Mouse (Mus musculus) lung, postnatal 14 days (tissue): ENCODE results near the gene Mcm10.

Experiments used
- DNase-seq: peaks from one replicate; pipeline ENCODE4 v3.0.0; 2021

The Mcm10 gene

DNA sequence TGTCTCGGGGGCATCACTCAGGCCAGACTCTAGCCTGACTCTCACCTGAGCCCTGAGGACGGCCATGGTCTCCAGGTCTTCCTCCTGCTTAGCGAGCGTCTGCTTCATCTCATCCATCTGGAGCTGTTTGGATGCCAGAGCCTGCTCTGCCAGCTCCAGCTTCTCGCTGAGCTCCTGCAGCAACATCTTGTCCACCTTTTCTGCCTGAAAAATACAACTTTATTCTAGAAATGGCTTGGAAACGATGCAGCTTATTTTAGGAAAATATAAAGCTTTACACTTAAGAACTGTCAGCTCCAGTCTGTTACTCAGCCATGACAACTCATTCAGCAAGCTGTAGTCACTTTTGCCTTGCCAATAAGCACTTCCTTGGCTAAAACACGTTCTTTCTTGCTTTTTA, 18.6 kb upstream of the Mcm10 start:
- DNase-seq: no peak

DNA sequence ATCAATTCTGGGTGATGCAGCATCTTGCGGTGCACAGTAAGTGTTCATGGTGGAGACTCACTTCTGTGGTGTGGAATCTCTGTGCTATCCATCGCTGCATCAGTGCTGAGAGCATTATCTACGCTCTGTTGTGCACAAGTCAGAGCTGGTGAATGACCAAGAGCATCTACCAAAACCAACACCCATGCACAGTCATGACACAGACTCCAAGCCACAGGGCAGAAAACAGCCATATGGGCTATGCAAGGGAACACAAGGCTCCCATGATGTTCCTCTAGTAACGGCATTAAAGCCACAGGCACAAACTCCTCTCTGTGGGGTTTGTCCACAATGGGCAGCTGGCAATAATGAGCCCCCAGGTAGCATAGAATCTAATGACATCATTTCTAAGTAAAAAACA, 17.2 kb upstream of the Mcm10 start:
- no peak for DNase-seq

DNA sequence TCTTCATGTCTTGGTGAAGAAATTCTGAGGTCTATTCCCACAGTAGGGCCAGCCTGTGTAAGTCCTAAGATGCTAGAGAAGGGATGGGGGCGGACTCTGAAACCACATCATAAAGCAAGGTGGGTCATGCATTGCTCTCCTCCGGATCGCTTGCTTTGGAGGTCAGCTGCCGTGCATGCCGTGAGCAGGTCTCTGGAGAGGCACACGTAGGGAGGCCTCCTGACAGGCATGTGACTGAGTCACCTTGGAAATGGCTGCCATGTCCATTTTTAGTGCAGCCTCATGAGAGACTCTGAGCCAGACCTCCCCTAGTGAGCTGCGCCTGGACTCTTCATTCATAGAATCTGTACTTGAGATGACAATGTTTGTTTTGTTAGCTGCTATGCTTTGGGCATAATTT, 15.5 kb upstream of the Mcm10 start:
- DNase-seq: no peak

DNA sequence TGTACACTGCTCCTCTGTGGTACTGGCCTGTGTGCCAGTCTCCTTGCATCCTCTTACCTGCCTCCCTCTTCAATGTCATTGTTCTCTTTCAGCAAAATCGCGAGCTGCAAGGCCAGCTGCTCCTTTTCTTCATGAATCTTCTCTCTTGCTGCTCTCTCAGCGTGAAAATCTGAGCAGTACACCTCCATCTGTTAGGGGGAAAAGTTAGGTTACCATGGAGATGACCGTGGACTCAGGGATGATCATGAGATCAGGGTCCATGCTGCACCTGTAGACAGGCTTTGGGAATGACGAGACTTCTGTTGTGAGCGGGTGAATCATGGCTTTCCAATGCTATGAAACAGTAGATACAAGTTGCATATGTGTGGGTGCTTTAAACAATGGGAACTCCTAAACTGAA, 14.5 kb upstream of the Mcm10 start:
- no peak for DNase-seq

DNA sequence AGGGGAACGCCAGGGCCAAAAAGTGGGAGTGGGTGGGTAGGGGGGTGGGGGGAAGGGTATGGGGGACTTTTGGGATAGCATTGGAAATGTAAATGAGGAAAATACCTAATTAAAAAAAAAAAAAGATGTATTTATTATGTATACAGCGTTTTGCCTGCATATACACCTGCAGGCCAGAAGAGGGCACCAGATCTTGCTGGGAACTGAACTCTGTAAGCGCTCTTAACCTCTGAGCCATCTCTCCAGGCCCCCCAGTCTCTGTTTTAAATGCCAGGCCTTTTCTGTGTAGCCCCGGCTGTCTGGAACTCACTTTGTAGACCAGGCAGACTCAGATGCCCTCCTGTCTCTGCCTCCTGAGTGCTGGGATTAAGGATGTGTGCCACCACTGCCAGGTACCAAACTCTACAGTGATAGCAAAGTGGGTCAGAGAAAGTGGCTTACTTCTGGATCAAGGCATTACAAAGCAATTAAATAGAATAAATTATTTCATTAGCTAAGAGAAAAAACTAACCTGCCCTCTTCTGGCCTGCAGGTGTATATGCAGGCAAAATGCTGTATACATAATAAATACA, 12.7 kb upstream of the Mcm10 start:
- DNase-seq: no peak

DNA sequence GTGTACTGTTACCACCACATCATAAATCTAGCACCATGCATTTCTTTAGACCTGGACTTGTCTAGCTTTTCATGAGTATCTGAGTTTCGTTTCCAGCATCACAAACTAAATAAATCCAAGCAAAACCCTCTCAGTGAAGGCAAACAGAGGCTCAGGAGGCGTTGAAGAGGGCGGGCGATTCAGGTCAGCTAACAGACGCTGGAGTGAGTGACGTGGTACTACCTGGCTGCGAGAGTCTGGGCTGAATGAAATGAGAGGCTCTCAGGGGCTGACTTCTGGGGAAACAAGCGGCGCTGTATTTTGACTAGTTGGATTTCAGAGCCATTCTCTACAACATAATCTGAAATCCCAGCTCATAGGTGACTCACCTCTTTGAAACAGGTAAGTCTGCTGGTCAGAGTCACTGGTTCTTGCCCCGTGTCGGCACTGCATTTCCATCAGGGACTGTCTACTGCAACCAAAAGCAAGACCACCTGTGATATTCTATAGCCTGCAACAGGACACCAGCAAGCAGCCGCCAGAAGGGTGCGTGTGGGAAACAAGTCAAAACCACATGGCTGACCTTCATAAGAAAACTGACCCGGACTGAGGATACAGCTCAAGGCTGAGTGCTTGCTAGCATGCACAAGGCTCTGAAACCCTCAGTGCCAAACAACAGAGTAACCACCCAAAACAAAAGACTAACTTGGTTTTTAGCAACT, 11.3 kb upstream of the Mcm10 start:
- no peak for DNase-seq

DNA sequence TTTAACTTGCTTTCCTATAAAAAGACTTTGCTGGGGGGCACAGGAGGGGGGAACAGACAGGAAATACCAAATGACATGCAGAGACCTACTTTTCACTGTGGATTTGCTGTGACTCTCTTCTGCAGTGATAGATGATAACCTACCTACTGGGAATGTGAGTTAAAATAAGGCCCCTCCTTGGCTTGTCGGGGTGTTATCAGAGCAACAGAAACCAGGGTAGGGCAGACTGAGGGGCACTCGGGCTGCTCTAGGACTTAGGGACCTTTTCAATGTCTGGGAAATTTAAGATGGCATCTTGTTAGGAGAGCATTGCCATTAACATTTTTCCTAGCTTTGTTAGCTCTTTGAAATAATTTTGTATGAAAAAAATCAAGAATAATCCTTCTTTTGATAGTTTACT, 10.7 kb upstream of the Mcm10 start:
- no peak for DNase-seq

DNA sequence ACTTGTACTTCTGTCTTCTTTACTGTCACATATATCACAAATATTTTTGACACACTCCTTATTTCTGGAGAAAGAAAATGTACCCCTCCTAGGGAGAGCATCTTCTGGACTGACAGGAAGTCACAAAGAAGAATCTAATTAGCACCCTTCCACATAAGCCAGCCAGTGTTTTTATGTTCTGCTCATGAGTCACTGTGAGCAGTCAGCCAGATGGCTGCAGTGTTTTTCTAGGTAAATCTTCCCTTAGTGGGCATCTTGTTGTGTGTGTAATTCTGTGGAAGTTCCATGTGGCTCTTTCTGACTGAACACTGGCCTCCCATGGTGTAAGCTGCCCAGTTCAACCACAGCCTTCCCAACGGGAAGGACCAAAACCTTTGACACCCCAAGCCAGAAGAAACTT, 7.1 kb upstream of the Mcm10 start:
- no peak for DNase-seq

DNA sequence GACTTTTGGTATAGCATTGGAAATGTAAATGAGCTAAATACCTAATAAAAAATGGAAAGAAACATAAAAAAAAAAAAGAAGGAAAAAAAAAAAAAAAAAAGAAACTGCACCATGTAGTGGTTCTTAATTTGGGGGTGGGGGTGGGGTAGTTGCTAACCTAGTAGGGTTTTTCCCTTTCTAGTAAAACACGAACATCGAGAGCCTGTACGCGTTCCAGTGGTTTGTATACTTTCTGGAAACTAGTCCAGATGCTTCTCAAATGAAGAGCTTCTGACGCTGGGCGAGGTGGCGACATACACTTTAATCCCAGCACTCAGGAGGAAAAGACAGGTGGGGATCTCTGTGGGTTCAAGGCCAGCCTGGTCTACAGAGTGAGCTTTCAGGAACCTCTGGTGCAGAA, 4.3 kb upstream of the Mcm10 start:
- no peak for DNase-seq

DNA sequence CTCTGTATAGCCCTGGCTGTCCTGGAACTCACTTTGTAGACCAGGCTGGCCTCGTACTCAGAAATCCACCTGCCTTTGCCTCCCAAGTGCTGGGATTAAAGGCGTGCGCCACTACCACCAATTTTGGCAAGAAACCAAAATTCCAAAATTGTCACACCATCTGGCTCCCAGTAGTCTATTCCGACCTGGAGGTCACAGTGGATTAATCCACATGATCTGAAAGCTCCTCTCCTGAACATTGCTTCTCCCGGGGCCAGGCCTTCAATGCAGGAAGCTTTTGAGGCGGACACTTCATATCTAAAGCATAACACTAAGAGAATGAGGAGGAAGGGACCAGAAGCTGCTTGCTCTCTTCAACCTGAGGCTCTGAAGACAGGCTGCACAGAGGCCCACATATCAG, 2.9 kb upstream of the Mcm10 start:
- DNase-seq: no peak

DNA sequence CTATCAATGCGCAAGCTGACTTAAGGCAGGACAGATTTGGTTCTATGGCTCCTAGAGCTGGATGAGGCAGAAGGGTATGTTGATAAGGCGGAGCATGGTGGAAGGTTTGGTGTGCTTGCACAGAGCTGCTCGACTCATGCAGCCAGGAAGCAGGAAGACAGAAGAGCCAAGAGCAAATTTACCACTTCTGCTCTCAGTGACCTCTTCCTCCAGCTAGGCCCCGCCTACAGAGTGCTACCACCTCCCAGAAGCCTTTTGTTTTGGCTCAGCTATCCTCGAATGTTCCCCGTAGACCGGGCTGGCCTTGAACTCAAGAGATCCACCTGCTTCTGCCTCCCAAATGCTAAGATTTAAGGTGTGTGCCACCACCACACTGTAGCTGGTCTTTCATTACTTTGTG, 2.0 kb upstream of the Mcm10 start:
- no peak for DNase-seq

DNA sequence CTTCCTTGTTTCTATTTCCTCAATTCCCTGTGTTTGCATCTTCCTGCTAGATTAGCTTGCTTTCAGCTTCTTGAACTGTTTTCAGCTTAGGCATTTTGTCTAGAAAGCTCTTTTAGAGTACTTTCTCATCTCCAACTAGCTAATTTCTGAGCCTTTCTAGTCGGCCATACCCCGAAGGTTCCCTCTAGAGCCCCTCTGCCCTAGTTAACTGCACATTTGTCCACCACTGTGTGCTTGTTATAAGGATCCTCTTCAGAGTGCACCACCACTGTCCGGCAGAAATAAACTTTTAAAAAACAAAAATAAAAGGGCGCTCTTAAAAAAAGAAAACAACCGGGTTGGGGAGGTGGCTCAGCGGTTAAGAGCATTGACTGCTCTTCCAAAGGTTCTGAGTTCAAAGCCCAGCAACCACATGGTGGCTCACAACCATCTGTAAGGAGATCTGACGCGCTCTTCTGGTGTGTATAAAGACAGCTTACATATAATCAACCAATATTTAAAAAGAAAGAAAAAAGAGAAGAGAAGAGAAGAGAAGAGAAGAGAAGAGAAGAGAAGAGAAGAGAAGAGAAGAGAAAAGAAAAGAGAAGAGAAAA, 597 bp downstream of the Mcm10 start:
- DNase-seq: no peak

DNA sequence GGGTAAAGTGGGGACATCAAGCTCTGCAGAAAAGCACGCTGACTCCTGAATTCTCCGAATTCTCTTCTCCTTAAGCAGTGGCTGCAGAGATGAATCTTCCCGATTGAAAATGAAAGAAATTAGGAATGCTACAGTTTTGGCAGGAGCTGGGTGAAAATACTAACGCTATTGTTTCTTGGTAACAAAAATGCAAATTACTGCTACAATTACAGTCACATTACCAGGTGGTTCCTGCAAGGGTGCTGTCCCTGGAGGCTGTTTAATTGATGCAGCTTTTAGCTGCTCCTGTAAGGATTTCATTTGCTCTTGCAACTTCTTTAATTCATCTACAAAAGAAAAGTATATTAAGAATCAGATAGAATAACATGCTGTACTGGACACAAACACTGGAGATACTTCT, 5.5 kb downstream of the Mcm10 start:
- no peak for DNase-seq

DNA sequence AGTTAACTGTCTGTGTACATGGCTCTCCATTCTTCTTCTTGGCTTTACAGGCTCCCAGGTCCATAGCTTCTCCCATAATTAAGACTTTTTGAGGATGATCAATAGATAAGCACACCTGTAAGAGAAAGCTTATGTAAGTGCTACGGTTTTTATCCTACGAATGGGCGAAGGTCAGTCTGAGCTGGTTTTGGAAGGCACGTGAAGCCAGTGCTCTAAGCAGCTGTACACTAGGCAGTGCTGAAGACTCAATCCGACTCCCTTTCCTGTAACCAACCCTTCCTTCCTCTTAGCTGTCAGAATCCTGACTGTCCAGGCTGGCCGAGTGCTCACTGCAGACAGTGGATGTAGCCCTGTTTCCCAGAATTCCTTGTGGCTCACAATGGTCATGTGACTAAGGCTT, 11.3 kb downstream of the Mcm10 start:
- no peak for DNase-seq

DNA sequence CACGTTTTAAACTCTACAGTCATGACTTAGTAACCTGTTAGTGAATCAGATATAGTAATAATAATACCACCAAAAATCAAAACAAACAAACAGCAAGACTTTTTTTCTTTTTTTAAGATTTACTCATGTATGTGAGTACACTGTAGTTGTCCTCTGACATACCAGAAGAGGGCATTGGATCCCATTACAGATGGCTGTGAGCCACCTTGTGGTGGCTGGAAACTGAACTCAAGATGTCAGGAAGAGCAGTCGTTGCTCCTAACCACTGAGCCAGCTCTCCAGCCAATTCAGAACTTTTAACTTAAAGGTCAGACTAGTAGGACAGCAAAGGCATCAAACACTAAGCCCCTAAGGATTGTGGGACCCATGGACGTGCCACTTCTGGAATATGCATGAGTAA, 13.7 kb downstream of the Mcm10 start:
- no peak for DNase-seq

DNA sequence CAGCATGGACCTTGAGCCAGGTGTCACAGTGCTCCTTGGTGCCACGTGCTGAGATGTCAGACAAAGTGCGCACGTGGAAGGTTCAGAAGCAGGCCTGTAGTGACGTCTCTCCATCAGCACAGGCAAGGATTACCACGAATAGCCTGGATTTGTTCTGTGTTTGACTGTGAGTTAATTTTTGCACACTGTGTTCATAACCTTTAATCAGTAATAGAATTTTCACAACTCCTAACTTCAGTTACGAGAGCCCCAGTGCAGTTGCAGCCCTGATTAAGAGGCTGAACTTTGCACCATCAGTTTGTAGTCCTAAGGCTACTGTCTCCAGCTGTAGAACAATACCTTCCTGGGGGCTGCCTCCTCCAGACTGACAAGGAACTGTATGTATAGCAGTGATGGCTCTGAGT, 16.2 kb downstream of the Mcm10 start:
- no peak for DNase-seq

DNA sequence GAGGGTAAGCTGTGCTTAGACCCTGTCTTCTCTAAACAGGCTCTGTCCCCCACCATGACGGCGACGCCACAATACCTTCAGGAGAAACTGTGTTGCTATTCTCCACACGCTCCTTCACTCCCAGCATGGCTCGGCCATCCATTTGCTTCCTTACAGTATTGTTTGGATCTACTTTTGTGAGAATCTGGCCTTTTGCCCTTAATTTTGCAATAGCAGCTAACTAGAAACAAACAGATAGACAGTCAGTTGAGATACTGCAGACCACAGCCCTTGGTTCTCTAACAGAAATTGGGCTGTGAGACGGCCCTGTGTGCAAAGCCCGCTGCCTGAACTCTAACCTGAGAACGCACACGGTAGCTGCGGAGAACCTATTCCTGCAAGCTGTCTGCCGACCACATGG, 16.9 kb downstream of the Mcm10 start:
- DNase-seq: no peak

DNA sequence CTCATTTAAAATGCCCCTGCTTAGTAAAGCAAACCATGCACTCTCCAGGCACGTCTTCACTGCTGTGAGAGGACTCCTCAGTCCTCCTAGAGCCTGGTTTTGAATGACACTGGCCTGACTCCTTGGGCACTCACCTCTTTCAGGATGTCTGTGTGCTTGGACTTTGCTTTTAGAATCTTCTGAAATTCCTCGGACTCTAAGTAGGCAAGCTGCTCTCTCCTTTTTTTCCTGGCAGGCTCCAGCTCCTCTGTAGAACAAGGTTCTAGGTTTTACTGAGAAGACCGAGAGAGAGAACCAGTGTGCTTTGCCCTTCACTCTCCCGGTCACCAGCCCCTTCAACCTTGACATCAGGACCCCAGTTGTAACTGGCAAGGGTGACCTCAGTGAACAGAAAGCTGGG, 18.2 kb downstream of the Mcm10 start:
- no peak for DNase-seq

DNA sequence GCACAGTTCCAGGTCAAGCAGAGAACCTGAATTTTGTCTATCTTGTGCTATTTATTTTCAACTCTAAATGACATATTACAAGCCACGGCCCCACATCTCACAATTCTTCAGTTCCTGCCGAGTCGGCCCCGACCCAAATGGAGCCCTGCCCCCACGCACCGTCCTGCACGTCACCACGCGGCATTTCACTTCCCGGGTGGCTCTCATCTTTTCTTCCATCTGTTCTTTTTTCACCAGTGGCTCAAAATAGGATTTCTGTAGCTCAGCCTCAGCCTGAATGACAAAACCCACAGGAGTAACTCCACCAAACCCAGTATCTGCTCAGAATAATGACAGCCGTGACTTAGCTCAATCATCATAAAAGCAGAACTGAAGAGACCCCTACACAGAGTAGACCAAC, 19.0 kb downstream of the Mcm10 start:
- no peak for DNase-seq

DNA sequence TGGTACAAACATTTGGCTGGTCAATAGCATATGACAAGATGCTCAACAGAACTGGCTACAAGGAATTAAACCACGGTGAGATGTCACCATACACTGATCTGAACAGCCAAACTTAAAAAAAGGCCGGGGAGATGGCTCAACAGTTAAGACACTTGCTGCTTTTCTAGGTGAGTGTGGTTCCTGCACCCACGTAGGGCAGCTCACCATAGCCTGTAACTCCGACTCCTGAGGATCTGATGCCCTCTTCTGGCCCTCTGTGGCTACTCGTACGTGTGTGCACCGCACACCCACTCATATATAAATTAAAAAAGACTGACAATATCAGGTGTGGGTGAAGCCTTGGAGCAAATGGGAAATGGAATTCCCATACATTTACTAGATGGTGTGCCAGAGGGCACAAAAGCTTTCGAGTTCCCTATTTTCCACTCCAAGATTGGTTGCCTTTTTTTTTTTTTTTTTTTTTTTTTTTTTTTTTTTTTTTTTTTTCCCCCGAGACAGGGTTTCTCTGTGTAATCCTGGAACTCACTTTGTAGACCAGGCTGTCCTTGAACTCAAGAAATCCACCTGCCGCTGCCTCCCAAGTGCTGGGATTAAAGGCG, 23.7 kb downstream of the Mcm10 start:
- DNase-seq: peak; percentile 9

DNA sequence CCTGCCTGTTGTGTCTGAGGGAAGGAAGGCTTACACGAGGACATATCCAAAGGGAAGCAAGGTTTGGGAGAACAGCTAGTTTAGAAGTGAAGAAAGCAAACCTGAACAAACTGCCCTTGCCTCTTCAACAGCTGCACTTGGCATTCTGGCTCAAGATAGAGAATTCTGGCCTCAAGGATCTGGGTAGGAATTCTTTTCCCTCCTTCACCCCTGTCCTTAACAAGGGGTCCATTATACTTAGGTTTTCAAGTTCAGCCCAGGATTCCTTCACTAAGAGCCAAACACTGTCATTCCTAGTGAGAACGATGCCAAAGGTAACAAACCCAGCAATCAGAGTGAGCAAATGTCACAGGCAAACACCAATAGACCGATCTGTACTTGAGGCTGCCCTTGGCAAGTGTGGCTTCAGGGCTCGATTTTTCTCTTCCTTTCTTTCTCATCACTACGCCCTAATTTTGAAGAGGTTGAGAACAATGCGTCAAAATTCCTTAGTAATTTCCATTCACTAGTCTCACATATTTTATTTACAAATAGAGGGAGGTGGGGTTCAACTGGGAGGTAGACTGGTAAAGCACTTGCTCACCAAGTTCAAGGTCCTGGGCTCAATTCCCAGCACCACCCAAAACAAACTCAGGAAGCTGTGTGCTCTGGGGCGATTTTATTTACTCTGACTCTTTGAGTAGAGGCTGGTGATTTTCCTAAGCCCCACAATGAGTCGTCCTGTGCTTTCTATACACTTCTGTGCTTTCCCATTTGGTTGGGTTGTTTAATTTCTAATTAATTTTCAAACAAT, 25.0 kb downstream of the Mcm10 start:
- no peak for DNase-seq

DNA sequence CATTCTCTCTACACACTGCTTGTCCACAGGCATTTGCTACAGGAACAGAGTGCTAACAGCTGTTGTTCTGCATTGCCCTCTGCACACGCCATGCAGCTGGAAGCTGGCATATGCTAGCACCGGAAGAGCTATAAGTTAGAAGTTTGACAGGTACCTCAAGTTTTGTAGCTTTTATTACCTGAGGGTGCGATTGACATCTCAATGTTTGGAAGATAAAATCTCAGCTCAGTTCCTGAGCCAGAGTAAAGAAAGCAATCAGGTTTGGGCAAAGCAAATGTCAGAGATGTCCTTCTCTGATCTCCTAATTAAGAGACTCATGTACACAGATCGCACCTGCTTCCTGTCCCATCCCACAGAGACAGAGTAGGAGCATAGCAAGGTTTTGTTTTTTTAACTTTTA, 25.8 kb downstream of the Mcm10 start:
- no peak for DNase-seq

DNA sequence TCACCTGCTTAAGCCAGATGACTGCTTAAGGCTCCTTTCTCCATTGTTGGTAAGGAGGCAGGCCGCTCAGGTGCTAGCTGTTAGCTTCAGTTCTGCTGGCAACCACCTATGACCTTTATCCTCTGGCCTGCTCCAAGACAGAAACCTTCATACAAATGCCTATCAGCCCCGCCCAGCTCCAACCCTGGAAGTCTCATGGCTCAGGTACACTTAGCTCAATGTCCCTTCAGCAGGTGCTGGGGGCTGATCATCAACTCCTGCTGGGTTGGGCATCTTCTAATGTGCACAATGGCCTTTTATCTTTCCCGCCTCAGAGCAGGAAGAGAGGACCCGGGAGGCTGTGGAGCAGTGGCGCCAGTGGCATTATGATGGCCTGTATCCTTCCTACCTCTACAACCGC, 27.6 kb downstream of the Mcm10 start:
- DNase-seq: no peak

DNA sequence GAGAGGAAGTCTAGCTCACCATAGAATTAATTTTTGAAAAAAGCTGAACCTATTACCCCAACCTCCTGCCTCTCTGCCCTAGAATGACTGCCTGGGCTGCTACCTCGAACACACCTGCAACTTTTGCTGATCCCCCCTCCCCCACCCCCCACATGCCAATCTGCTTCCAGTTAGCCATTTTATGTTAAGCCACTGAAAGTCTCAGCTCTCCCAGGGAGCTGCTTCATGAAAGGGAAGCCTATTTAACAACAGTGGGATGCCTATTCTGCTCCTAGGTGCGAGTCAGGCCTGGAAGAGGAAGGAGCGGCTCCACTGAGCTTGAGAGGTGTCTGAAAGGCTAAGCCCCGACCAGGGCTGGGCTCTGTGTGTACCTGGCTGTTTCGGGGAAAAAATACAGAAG, 28.6 kb downstream of the Mcm10 start:
- DNase-seq: no peak
